In the genomic region with DNA sequence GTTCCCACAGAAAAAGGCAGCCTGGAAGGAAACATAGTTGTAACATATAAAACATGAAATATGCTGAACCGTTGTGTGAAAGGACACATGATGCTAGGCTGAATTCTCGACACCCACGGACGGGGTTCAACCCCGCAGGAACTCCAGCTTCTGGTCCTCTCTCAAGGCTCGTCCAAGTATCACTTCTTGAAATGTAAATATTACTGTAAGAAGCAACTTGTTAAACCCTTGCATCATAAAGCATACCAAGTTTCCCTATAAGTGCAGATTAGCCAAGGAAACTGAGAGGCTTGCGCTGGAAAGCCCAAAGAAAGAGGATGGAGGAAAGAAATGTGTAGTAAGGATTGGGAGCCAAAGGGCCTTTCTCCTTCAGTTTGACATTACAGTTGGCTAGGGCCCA, we compare ENCODE assay signal across 23 mouse cellular contexts.
"Had no signal": no experiment of that assay in that cellular context is flagged by ENCODE, and none has a peak within 500 bp of the region (broad histone marks: within the 10 kb centered on the region; RNA-seq: fewer than 3 reads in every experiment).

No protein-coding gene starts in this region.

- ATAC-seq: liver, postnatal 0 days; midbrain, embryonic 15.5 days had no signal

- H3K36me3 ChIP-seq: intestine, embryonic 15.5 days; limb, embryonic 12.5 days; limb, embryonic 15.5 days; lung, embryonic 15.5 days; midbrain, embryonic 12.5 days; midbrain, embryonic 15.5 days; neural tube, embryonic 12.5 days; neural tube, embryonic 15.5 days; stomach, embryonic 15.5 days had no signal

- H3K4me3 ChIP-seq: intestine, embryonic 15.5 days; limb, embryonic 12.5 days; limb, embryonic 15.5 days; lung, embryonic 15.5 days; midbrain, embryonic 12.5 days; midbrain, embryonic 15.5 days; neural tube, embryonic 12.5 days; neural tube, embryonic 15.5 days; stomach, embryonic 15.5 days had no signal

- H3K4me2 ChIP-seq: intestine, embryonic 15.5 days; limb, embryonic 12.5 days; limb, embryonic 15.5 days; liver, embryonic 11.5 days; lung, embryonic 15.5 days; midbrain, embryonic 12.5 days; midbrain, embryonic 15.5 days; neural tube, embryonic 12.5 days; neural tube, embryonic 15.5 days; stomach, embryonic 15.5 days had no signal

- DNase-seq: kidney, adult 11 months; kidney, adult 9 months; kidney, postnatal 14 days; kidney, postnatal 4 days; left cerebral cortex, postnatal 4 days; liver, postnatal 0 days; right cerebral cortex, adult 18-20 months; right cerebral cortex, postnatal 14 days; right cerebral cortex, postnatal 4 days; thymus, adult 2 months; thymus, postnatal 14 days; thymus, postnatal 4 days had no signal

- H3K9ac ChIP-seq: intestine, embryonic 15.5 days; limb, embryonic 12.5 days; limb, embryonic 15.5 days; liver, embryonic 14.5 days; liver, postnatal 0 days; lung, embryonic 15.5 days; midbrain, embryonic 12.5 days; midbrain, embryonic 15.5 days; neural tube, embryonic 12.5 days; neural tube, embryonic 15.5 days; stomach, embryonic 15.5 days had no signal

- H3K27ac ChIP-seq: intestine, embryonic 15.5 days; limb, embryonic 12.5 days; limb, embryonic 15.5 days; liver, embryonic 14.5 days; lung, embryonic 15.5 days; midbrain, embryonic 12.5 days; midbrain, embryonic 15.5 days; neural tube, embryonic 12.5 days; neural tube, embryonic 15.5 days; stomach, embryonic 15.5 days had no signal

- H3K27me3 ChIP-seq: intestine, embryonic 15.5 days; limb, embryonic 12.5 days; lung, embryonic 15.5 days; midbrain, embryonic 15.5 days; neural tube, embryonic 12.5 days; neural tube, embryonic 15.5 days; stomach, embryonic 15.5 days had no signal

- H3K9me3 ChIP-seq: intestine, embryonic 15.5 days; limb, embryonic 12.5 days; limb, embryonic 15.5 days; lung, embryonic 15.5 days; midbrain, embryonic 12.5 days; midbrain, embryonic 15.5 days; neural tube, embryonic 12.5 days; neural tube, embryonic 15.5 days; stomach, embryonic 15.5 days had no signal
